Mouse (Mus musculus): ENCODE measurements around the gene Dusp16. TPM values are rescaled to one million over a fixed set of nuclear protein-coding genes. Genes with fewer than 3 reads are reported as not detected.
A peak's percentile ranks its signal among the peaks of the same experiment; 100 is the strongest.
"Not testable (repeated sequence)": the region's sequence is repeated elsewhere in the genome, so short reads cannot be mapped to it uniquely, and the experiment has no call there.

Dusp16 gene
- total RNA-seq, 2 experiments from 2014 or later = 24.0 to 26.6 TPM

DNA sequence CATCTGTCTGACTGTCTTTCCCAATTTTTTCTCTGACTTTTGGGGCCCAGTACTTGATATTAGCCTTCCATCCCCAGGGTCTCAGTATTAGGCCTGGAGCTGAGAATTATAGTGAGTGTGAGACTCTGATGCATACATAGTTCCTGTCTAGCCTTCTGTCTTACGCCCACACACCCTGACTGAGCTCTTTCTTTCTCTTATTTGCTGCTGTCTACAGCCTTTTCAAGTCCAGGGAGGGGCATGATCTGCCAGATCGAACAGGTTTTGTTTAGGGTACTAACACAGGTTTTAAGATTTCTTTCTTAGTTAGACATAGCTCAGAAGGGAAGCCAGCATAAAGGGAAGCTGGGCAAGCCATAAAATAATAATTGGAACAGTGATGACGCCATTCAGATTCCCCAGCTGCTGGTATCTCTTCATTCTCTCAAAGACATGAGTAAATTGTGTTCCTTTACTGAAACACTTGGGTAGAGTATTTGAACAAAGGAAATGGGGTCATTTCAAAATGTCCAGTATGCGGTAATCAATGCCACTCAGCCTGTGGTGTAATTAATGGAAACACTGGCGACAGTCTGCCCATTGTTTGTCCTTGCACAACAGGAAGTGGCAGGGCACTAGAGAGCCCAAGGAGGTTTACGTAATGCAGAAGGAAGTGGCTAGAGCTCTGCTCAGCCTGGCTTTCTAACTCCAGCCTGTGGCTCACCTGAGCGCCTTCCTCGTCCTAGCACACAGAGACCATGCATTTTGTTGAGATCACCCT, 91.8 kb downstream of the Dusp16 start:
- DNase-seq = peak; percentile 47 to 68

DNA sequence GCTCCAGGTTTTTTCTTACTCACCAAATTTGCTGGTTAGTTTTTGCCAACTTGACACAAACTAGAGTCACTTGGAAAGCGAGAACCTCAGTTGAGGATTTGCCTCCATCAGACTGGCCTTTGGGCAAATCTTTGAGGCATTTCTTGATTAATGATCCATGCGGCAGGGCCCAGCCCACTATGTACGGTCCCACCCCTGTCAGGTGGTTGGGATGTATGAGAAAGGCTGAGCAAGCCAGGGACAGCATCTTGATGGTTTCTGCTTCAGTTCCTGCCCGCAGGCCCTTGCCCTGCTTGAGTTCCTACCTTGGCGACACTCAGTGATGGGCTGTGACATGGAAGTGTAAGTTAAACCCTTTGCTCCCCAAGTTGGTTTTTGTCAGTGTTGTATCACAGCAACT, 94.2 kb downstream of the Dusp16 start:
- DNase-seq = no peak

- DNase-seq = no peak
These were observed 95.9 kb downstream of the Dusp16 start for GRCm38 (mm10) chr6:134696554-134696953.

GRCm38 (mm10) chr6:134696146-134696545, 96.3 kb downstream of the Dusp16 start:
- DNase-seq = peak; percentile 27 to 58

- no peak for DNase-seq
These were observed 96.8 kb downstream of the Dusp16 start for GRCm38 (mm10) chr6:134695625-134696024.

DNA sequence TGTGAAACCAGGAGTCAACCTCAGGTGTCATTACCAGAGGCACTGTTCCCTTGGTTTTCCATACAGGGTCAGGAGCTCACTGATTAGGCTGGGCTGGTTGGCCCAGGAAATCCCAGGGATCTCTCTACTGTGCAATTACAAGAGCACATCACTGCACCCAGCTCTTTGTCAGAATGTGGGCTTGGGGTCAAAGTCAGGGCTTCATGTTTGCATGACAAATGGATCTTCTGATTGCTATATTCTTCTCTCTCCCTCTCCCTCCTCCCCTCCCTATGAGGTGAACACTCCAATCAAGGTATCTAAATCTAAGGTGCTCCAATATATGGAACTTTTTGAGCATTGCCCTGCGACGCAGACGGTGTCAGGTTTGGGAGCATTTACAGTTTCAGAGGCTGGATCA, 97.4 kb downstream of the Dusp16 start:
- no peak for DNase-seq

DNA sequence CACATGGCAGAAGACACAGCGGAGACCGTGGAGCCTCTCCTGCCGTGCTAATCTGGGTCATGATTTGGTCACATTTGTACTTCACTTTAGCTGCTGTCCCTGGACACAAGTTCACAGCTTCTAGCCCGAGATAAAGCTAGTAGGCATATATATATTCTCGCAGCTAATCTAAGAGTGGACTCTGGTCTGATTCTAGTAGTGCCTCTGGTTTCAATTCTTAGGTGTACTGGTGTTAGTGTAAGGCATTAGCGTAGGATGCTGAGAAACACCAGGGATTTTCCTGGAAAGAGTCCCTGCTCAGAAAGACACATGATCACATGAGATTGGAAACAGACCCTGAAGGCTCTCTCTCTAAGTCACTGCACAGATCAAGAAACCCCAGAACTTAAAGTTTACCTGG, 97.9 kb downstream of the Dusp16 start:
- DNase-seq = no peak

DNA sequence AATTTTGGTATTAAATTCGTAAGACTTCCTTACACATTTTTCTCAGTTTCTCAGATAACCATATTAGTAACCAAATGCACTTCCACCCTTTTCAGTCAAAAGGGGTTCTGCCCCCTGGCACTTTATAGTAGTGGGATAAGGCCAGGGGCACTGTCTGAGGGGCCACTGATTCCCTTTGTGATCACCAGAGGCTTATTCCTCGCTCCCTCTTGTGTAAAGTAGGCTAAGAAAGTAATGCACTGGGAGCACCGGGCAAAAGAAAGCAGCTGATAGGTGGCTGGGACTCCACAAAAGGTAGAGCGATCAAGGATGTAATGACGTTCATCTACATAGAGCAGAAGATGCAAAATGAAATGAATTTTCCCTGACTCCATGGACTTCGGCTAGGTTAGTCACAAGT, 106.9 kb downstream of the Dusp16 start:
- DNase-seq = no peak

- DNase-seq = no peak
These were observed 107.4 kb downstream of the Dusp16 start for GRCm38 (mm10) chr6:134685040-134685439.

DNA sequence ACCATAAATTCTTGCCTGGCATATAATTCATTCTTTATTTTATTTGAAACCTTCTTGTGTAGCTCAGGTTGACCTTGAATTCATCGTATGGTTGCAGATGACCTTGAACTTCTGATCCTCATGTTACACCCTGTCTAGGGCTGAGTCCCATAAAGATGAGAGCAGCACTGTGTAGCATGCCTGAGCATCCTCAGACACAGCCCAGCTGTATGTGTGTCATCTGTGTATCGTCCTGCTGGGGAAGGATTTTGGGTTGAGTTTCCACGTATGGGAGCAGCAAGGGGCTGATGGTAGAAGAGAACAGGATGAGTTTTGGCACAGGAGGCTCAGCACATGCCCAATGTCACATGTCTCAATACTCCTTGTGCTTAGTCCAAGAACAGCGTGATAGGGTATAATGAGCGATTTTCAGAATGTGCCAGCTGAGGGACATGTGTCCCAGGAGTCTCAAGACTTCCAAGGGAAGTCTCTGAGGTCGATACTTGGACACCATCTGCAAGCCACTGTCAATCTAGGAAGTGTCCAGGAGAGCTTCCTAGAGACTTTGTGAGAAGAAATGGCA, 108.0 kb downstream of the Dusp16 start:
- no peak for DNase-seq

- DNase-seq = not testable (repeated sequence)
These were observed 113.1 kb downstream of the Dusp16 start for GRCm38 (mm10) chr6:134679330-134679729.

DNA sequence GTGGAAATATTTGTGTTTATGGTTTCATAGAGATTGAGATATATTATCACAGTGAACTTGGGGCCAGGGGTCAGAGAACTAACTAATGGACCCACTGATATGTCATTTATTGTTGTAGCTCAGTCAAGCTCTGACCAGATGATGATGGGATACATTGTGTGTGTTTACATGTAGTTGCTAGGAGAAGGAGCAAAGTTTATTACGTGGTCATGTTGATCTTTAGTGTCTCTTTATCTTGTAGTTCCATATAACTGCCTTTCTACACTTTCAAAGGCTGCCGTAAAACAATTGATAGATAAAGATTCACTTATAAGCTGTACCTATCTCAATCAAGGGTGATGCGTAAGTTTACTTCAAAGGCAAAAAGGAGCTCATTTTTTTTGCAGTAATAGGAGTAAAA, 114.4 kb downstream of the Dusp16 start:
- DNase-seq = no peak

DNA sequence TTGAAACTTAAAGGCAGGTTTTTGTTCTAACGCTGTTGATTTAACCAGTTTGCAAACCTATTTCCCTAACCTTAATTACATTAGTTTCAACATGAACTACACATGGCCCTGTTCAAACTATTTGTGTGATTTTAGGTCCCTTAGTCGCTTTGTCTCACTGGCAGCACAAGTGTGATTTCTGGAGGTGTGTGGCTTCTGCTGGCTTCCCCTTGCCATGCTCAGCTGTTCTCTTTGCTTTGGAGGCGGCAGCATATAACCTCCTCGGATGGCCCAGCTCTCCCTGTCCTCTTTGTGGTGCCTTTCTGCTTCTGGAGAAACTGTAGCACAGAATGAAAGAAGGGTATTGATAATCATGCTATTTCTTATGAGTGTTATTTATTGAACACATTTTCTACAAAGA, 114.9 kb downstream of the Dusp16 start:
- no peak for DNase-seq

DNA sequence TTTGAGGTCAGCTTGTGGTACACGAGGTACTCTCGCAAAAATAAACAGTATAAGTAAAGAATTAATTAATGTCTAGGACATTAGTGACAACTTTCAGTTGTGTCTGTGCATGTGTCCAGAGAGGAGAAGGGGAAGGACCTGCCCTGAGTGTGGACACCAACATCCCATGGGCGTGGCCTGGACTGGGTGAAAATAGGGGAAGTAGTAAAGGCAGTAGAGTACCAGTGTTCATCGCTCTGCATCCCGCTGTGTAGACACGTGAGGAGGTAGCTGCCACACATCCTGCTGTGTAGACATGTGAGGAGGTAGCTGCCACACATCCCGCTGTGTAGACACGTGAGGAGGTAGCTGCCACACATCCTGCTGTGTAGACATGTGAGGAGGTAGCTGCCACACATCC, 118.7 kb downstream of the Dusp16 start:
- DNase-seq = peak in 1 of 2 experiments; percentile 15

- DNase-seq = peak; percentile 22 to 78
These were observed 121.5 kb downstream of the Dusp16 start for GRCm38 (mm10) chr6:134670881-134671411.

- no peak for DNase-seq
These were observed 123.1 kb downstream of the Dusp16 start for GRCm38 (mm10) chr6:134669179-134669865.

- DNase-seq = no peak
These were observed 123.9 kb downstream of the Dusp16 start for GRCm38 (mm10) chr6:134668519-134668918.

DNA sequence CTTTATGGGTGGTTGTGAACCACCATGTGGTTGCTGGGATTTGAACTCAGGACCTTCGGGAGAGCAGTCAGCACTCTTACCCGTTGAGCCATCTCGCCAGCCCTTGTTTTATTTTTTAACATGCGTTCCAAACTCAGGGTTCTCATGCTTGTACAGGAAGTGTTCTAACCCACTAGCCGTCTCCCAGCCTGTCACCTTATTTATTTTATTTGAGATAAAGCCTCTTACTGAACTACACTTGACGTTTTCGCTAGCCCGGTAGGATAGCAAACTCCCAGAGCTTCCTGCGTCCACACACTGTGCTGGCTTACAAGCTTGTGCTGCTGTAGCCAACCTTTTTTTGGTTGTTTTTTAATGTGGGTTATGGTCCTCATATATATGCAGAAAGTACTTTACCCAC, 126.6 kb downstream of the Dusp16 start:
- no peak for DNase-seq

Other genes with a start within 250 kb of the Dusp16 start
- gene Lrp6, start 225.7 kb downstream of the Dusp16 start, total RNA-seq (2021) = 10 to 100 TPM; 91.4 to 97.7 TPM
- gene Mansc1, start 160.1 kb downstream of the Dusp16 start, total RNA-seq (2021) = 1 to 10 TPM; 4.4 to 4.9 TPM
- gene Borcs5, start 153.1 kb downstream of the Dusp16 start, total RNA-seq (2021) = 10 to 100 TPM; 13.7 to 15.4 TPM
- 10 to 100 TPM; 30.0 to 35.0 TPM for gene Crebl2, start 37.5 kb upstream of the Dusp16 start, total RNA-seq (2021)
- gene Gpr19, start 106.0 kb upstream of the Dusp16 start, total RNA-seq (2021) = 1 to 10 TPM; 5.7 to 6.9 TPM
- 10 to 100 TPM; 35.3 to 74.4 TPM for gene Cdkn1b, start 127.8 kb upstream of the Dusp16 start, total RNA-seq (2021)
- gene Apold1, start 189.1 kb upstream of the Dusp16 start, total RNA-seq (2021) = 1 to 10 TPM; 4.5 to 5.5 TPM
- gene Ddx47, start 219.0 kb upstream of the Dusp16 start, total RNA-seq (2021) = 10 to 100 TPM; 63.1 to 63.2 TPM

Measured in adrenal gland, postnatal 36 days (tissue).